ENCODE assay signal across 12 mouse cellular contexts in genomic region chr13:51886085-51886484, GRCm38 (mm10). TPM values are rescaled to one million over a fixed set of nuclear protein-coding genes. Genes with fewer than 3 reads are reported as not detected.
A peak's percentile ranks its signal among the peaks of the same experiment; 100 is the strongest.
DNase-seq lines count a peak whose midpoint lies in the region; ATAC-seq lines count a peak whose summit lies in the region.
"Had no signal": no experiment of that assay in that cellular context is flagged by ENCODE, and none has a peak within 500 bp of the region (broad histone marks: within the 10 kb centered on the region; RNA-seq: fewer than 3 reads in every experiment).

No protein-coding gene starts in this region.

- no peak overlapping the region for H3K9ac ChIP-seq in embryonic facial prominence, embryonic 13.5 days
- H3K9ac ChIP-seq in limb, embryonic 13.5 days, result no peak overlapping the region
- H3K9ac ChIP-seq: liver, embryonic 13.5 days; midbrain, embryonic 12.5 days had no signal

- no peak overlapping the region for H3K4me3 ChIP-seq in embryonic facial prominence, embryonic 13.5 days
- no peak overlapping the region for H3K4me3 ChIP-seq in embryonic facial prominence, embryonic 10.5 days
- no peak overlapping the region for H3K4me3 ChIP-seq in limb, embryonic 13.5 days
- no peak overlapping the region for H3K4me3 ChIP-seq in limb, embryonic 10.5 days
- H3K4me3 ChIP-seq in hindbrain, embryonic 10.5 days, result no peak overlapping the region
- H3K4me3 ChIP-seq: erythroblast, embryonic 14.5 days; liver, embryonic 13.5 days; midbrain, embryonic 12.5 days had no signal

- no peaks in the 10 kb centered on the region for H3K36me3 ChIP-seq in embryonic facial prominence, embryonic 13.5 days
- no peaks in the 10 kb centered on the region for H3K36me3 ChIP-seq in embryonic facial prominence, embryonic 10.5 days (replicated peaks)
- no peaks in the 10 kb centered on the region for H3K36me3 ChIP-seq in limb, embryonic 13.5 days
- no peaks in the 10 kb centered on the region for H3K36me3 ChIP-seq in limb, embryonic 10.5 days
- no peaks in the 10 kb centered on the region for H3K36me3 ChIP-seq in hindbrain, embryonic 10.5 days
- H3K36me3 ChIP-seq: liver, embryonic 13.5 days; midbrain, embryonic 12.5 days had no signal

- intact Hi-C loops in left cerebral cortex, postnatal 14 days (cut with DNase I), result no loop called here

- no peaks in the 10 kb centered on the region for H3K27me3 ChIP-seq in embryonic facial prominence, embryonic 13.5 days
- H3K27me3 ChIP-seq in embryonic facial prominence, embryonic 10.5 days (replicated peaks; ENCODE audit: low read depth, poor library complexity, severe bottlenecking), result no peaks in the 10 kb centered on the region
- no peaks in the 10 kb centered on the region for H3K27me3 ChIP-seq in limb, embryonic 13.5 days
- H3K27me3 ChIP-seq in limb, embryonic 10.5 days (ENCODE audit: low read depth, poor library complexity, severe bottlenecking), result no peaks in the 10 kb centered on the region
- no peaks in the 10 kb centered on the region for H3K27me3 ChIP-seq in hindbrain, embryonic 10.5 days (ENCODE audit: insufficient read depth, poor library complexity, severe bottlenecking)

- H3K9me3 ChIP-seq in embryonic facial prominence, embryonic 13.5 days, result no peaks in the 10 kb centered on the region
- no peaks in the 10 kb centered on the region for H3K9me3 ChIP-seq in embryonic facial prominence, embryonic 10.5 days
- H3K9me3 ChIP-seq in limb, embryonic 13.5 days, result no peaks in the 10 kb centered on the region
- H3K9me3 ChIP-seq in limb, embryonic 10.5 days (replicated peaks), result no peaks in the 10 kb centered on the region
- no peaks in the 10 kb centered on the region for H3K9me3 ChIP-seq in hindbrain, embryonic 10.5 days
- H3K9me3 ChIP-seq: liver, embryonic 13.5 days; midbrain, embryonic 12.5 days had no signal

- WGBS in embryonic facial prominence, embryonic 13.5 days, result 74% methylated on average over 6 of the region's 6 CpGs
- 79% methylated on average over 6 of the region's 6 CpGs for WGBS in embryonic facial prominence, embryonic 10.5 days
- WGBS in limb, embryonic 13.5 days, result 55% methylated on average over 6 of the region's 6 CpGs
- 75% methylated on average over 6 of the region's 6 CpGs for WGBS in limb, embryonic 10.5 days
- WGBS in hindbrain, embryonic 10.5 days, result 83% methylated on average over 6 of the region's 6 CpGs

- DNase-seq in embryonic facial prominence, embryonic 10.5 days (ENCODE audit: low spot score), result no peak
- DNase-seq in limb, embryonic 10.5 days (ENCODE audit: low spot score), result no peak
- DNase-seq in induced T-regulatory cell, adult 2 months (ENCODE audit: low read depth), result peak; percentile 66
- peak; percentile 27 to 34 for DNase-seq in thymus, postnatal 10 days (ENCODE audit: low spot score in 2 of 2)
- no peak for DNase-seq in hindbrain, embryonic 10.5 days (ENCODE audit: low spot score)
- no peak for DNase-seq in left cerebral cortex, postnatal 14 days (ENCODE audit: low spot score in 2 of 2)
- DNase-seq: cerebellum, postnatal 14 days; liver, embryonic 13.5 days had no signal

- H3K4me2 ChIP-seq in embryonic facial prominence, embryonic 13.5 days, result no peak overlapping the region
- no peak overlapping the region for H3K4me2 ChIP-seq in limb, embryonic 13.5 days (replicated peaks)
- H3K4me2 ChIP-seq: liver, embryonic 13.5 days; midbrain, embryonic 12.5 days had no signal

- H3K27ac ChIP-seq in embryonic facial prominence, embryonic 13.5 days, result 0 out of 2 replicates have a peak overlapping the region, but pooled peaks have one; percentile 4
- H3K27ac ChIP-seq in embryonic facial prominence, embryonic 10.5 days (replicated peaks), result no peak overlapping the region
- H3K27ac ChIP-seq in limb, embryonic 13.5 days, result peak overlapping the region; percentile 56
- no peak overlapping the region for H3K27ac ChIP-seq in limb, embryonic 10.5 days
- H3K27ac ChIP-seq in hindbrain, embryonic 10.5 days, result no peak overlapping the region
- H3K27ac ChIP-seq: liver, embryonic 13.5 days; midbrain, embryonic 12.5 days had no signal

- no peak for ATAC-seq in embryonic facial prominence, embryonic 13.5 days (ENCODE audit: insufficient number of reproducible peaks, insufficient read depth, low FRiP score, low TSS enrichment, low read depth)
- no peak for ATAC-seq in limb, embryonic 13.5 days (ENCODE audit: low FRiP score, low read depth)

- H3K4me1 ChIP-seq in embryonic facial prominence, embryonic 13.5 days, result peaks cover 11% of the 10 kb centered on the region
- H3K4me1 ChIP-seq in embryonic facial prominence, embryonic 10.5 days, result peaks cover 29% of the 10 kb centered on the region
- H3K4me1 ChIP-seq in limb, embryonic 13.5 days, result peaks cover 47% of the 10 kb centered on the region
- peaks cover 18% of the 10 kb centered on the region for H3K4me1 ChIP-seq in limb, embryonic 10.5 days
- H3K4me1 ChIP-seq in hindbrain, embryonic 10.5 days (replicated peaks), result peaks cover 25% of the 10 kb centered on the region

RNA-seq across cellular contexts. Expression of gene Gadd45g, which starts 39.6 kb away (rescaled TPM):
- 50.6 and 55.5 TPM in 2 replicates for polyA plus RNA-seq in embryonic facial prominence, embryonic 13.5 days (2015; fragmentation: Nextera tagmentation; extraction: Ambion mirVana)
- polyA plus RNA-seq in embryonic facial prominence, embryonic 10.5 days (2016; fragmentation: Nextera tagmentation; extraction: Ambion mirVana), result 61.5 and 75.2 TPM in 2 replicates
- polyA plus RNA-seq in limb, embryonic 13.5 days (2015; fragmentation: Nextera tagmentation; extraction: Ambion mirVana), result 47.3 and 49.5 TPM in 2 replicates
- 14.3 and 18.6 TPM in 2 replicates for polyA plus RNA-seq in limb, embryonic 10.5 days (2016; fragmentation: Nextera tagmentation; extraction: Ambion mirVana)
- 184 and 214 TPM in 2 replicates for polyA plus RNA-seq in hindbrain, embryonic 10.5 days (2016; fragmentation: Nextera tagmentation; extraction: Ambion mirVana)
- 10 to 100 TPM; 16.4 to 19.1 TPM for total RNA-seq in left cerebral cortex, postnatal 14 days (2021)

Comparison
In these comparisons a context has a peak if more than half of its experiments do, and no peak if none do; other contexts are left out.
1. H3K27ac ChIP-seq: peak in embryonic facial prominence, embryonic 13.5 days (single experiment) and limb, embryonic 13.5 days (single experiment); none in embryonic facial prominence, embryonic 10.5 days (single experiment), limb, embryonic 10.5 days (single experiment) and hindbrain, embryonic 10.5 days (single experiment).
2. DNase-seq: peak in induced T-regulatory cell, adult 2 months (single experiment) and thymus, postnatal 10 days (2 of 2); none in embryonic facial prominence, embryonic 10.5 days (single experiment), limb, embryonic 10.5 days (single experiment), hindbrain, embryonic 10.5 days (single experiment) and left cerebral cortex, postnatal 14 days (0 of 2).